Mouse (Mus musculus) lung, adult 2 months (tissue): ENCODE measurements around the gene Lrrc72.

ENCODE experiments used
- CTCF ChIP-seq: fragments of 200-500 bp; IDR thresholded peaks from 2 replicates; pipeline ENCODE4 v1.5.1; 2011; ENCODE audit warnings: mild to moderate bottlenecking, low read length, control low read depth; ENCODE audit not compliant: insufficient read depth
- POLR2A ChIP-seq: fragments of 200-500 bp; IDR thresholded peaks from 2 replicates; pipeline ENCODE4 v1.6.1; 2011; ENCODE audit warnings: low read depth, mild to moderate bottlenecking, control low read depth, low read length, borderline replicate concordance; ENCODE audit errors: extremely low read depth

GRCm38 (mm10) chr12:36216905-36217304, 36.3 kb downstream of the Lrrc72 start:
- TF ChIP-seq CTCF (no peak), POLR2A (no peak)
